Comparison of ENCODE assay signal across 35 mouse cellular contexts in genomic region chr8:111686881-111687280, GRCm38 (mm10). TPM values are rescaled to one million over a fixed set of nuclear protein-coding genes. Genes with fewer than 3 reads are reported as not detected.
DNase-seq lines count a peak whose midpoint lies in the region; ATAC-seq and TF ChIP-seq lines count a peak whose summit lies in the region.
"Had no signal": no experiment of that assay in that cellular context is flagged by ENCODE, and none has a peak within 500 bp of the region (broad histone marks: within the 10 kb centered on the region; RNA-seq: fewer than 3 reads in every experiment).

No protein-coding gene starts in this region.

- no peak overlapping the region for H3K9ac ChIP-seq in intestine, embryonic 15.5 days
- no peak overlapping the region for H3K9ac ChIP-seq in intestine, postnatal 0 days (ENCODE audit: low read depth, low read length)
- H3K9ac ChIP-seq in stomach, embryonic 16.5 days (ENCODE audit: low read length): no peak overlapping the region
- H3K9ac ChIP-seq: forebrain, embryonic 12.5 days; forebrain, postnatal 0 days; hindbrain, embryonic 13.5 days; limb, embryonic 12.5 days; liver, postnatal 0 days had no signal

- H3K27me3 ChIP-seq in intestine, embryonic 15.5 days (replicated peaks): no peaks in the 10 kb centered on the region
- H3K27me3 ChIP-seq in intestine, postnatal 0 days (replicated peaks; ENCODE audit: control insufficient read depth, insufficient read depth, low read length): no peaks in the 10 kb centered on the region
- H3K27me3 ChIP-seq in E14TG2a.4 (ENCODE audit: insufficient read depth, low read length): no peaks in the 10 kb centered on the region
- no peaks in the 10 kb centered on the region for H3K27me3 ChIP-seq in stomach, embryonic 16.5 days (ENCODE audit: control insufficient read depth, insufficient read depth, low read length)
- H3K27me3 ChIP-seq: forebrain, embryonic 12.5 days; hindbrain, embryonic 13.5 days; limb, embryonic 12.5 days had no signal

- WGBS in intestine, embryonic 15.5 days: 78% methylated on average over 13 of the region's 13 CpGs
- WGBS in intestine, postnatal 0 days: 74% methylated on average over 13 of the region's 13 CpGs
- WGBS in stomach, embryonic 16.5 days: 75% methylated on average over 13 of the region's 13 CpGs

- peak; percentile 81 for DNase-seq in R1 (ENCODE audit: low read depth, low spot score)
- no peak for DNase-seq in frontal cortex, postnatal 14 days (ENCODE audit: low spot score in 2 of 2)
- no peak for DNase-seq in cerebellum, postnatal 4 days (ENCODE audit: low spot score in 2 of 2)
- DNase-seq: adrenal gland, adult 8-10 months; cerebellum, adult 11 months; cerebellum, adult 9-10 months; cerebellum, postnatal 36 days; embryo, embryonic 11 days; forebrain, postnatal 0 days; gastrocnemius, postnatal 25 days; heart, adult 11 months; heart, postnatal 4 days; kidney, adult 18-20 months; kidney, postnatal 10 days; layer of hippocampus, adult 9-11 months; liver, postnatal 0 days; lung, postnatal 36 days; right cerebral cortex, postnatal 4 days; thymus, adult 2 months; thymus, postnatal 36 days had no signal

- no peaks in the 10 kb centered on the region for H3K9me3 ChIP-seq in intestine, embryonic 15.5 days
- H3K9me3 ChIP-seq in intestine, postnatal 0 days (ENCODE audit: control insufficient read depth): no peaks in the 10 kb centered on the region
- H3K9me3 ChIP-seq in E14TG2a.4 (ENCODE audit: low read length): peaks cover 12% of the 10 kb centered on the region
- H3K9me3 ChIP-seq in stomach, embryonic 16.5 days (replicated peaks; ENCODE audit: control insufficient read depth, low read length): no peaks in the 10 kb centered on the region
- H3K9me3 ChIP-seq: forebrain, embryonic 12.5 days; heart, embryonic 10.5 days; hindbrain, embryonic 13.5 days; limb, embryonic 12.5 days had no signal

- no peaks in the 10 kb centered on the region for H3K36me3 ChIP-seq in intestine, embryonic 15.5 days
- H3K36me3 ChIP-seq in intestine, postnatal 0 days (ENCODE audit: control insufficient read depth, insufficient read depth): no peaks in the 10 kb centered on the region
- H3K36me3 ChIP-seq in E14TG2a.4 (ENCODE audit: insufficient read depth, low read length): no peaks in the 10 kb centered on the region
- H3K36me3 ChIP-seq in stomach, embryonic 16.5 days (ENCODE audit: control insufficient read depth, insufficient read depth, low read length): no peaks in the 10 kb centered on the region
- H3K36me3 ChIP-seq: forebrain, embryonic 12.5 days; heart, embryonic 10.5 days; hindbrain, embryonic 13.5 days; limb, embryonic 12.5 days had no signal

- no peak overlapping the region for H3K27ac ChIP-seq in intestine, embryonic 15.5 days
- H3K27ac ChIP-seq in intestine, postnatal 0 days (ENCODE audit: low read depth, low read length): no peak overlapping the region
- H3K27ac ChIP-seq in stomach, embryonic 16.5 days (ENCODE audit: low read length): no peak overlapping the region
- H3K27ac ChIP-seq: forebrain, embryonic 12.5 days; heart, embryonic 10.5 days; hindbrain, embryonic 13.5 days; limb, embryonic 12.5 days had no signal

- peak; percentile 32 for ATAC-seq in intestine, embryonic 15.5 days
- ATAC-seq in intestine, postnatal 0 days: no peak; the same call in 1 of the 2 replicates
- peak; percentile 49 for ATAC-seq in stomach, embryonic 16.5 days (ENCODE audit: insufficient read depth, low FRiP score)
- ATAC-seq: forebrain, postnatal 0 days; liver, postnatal 0 days; midbrain, embryonic 16.5 days had no signal

- no peaks in the 10 kb centered on the region for H3K4me1 ChIP-seq in intestine, embryonic 15.5 days (replicated peaks)
- no peaks in the 10 kb centered on the region for H3K4me1 ChIP-seq in intestine, postnatal 0 days (replicated peaks; ENCODE audit: control insufficient read depth, insufficient read depth, low read length)
- H3K4me1 ChIP-seq in E14TG2a.4 (replicated peaks; ENCODE audit: low read depth, low read length): peaks cover 17% of the 10 kb centered on the region
- no peaks in the 10 kb centered on the region for H3K4me1 ChIP-seq in stomach, embryonic 16.5 days (ENCODE audit: control insufficient read depth, insufficient read depth, low read length)
- H3K4me1 ChIP-seq: forebrain, embryonic 12.5 days; heart, embryonic 10.5 days; hindbrain, embryonic 13.5 days; limb, embryonic 12.5 days had no signal

- no peak overlapping the region for H3K4me3 ChIP-seq in intestine, embryonic 15.5 days (replicated peaks)
- no peak overlapping the region for H3K4me3 ChIP-seq in intestine, postnatal 0 days (ENCODE audit: low read depth, low read length)
- peak overlapping the region; percentile 53 for H3K4me3 ChIP-seq in E14TG2a.4 (replicated peaks; ENCODE audit: low read length)
- no peak overlapping the region for H3K4me3 ChIP-seq in stomach, embryonic 16.5 days (replicated peaks; ENCODE audit: low read length)
- H3K4me3 ChIP-seq: erythroblast, embryonic 14.5 days; forebrain, embryonic 12.5 days; heart, embryonic 10.5 days; hindbrain, embryonic 13.5 days; limb, embryonic 12.5 days had no signal

- H3K4me2 ChIP-seq in intestine, embryonic 15.5 days (replicated peaks): no peak overlapping the region
- H3K4me2 ChIP-seq in intestine, postnatal 0 days (replicated peaks; ENCODE audit: low read depth): no peak overlapping the region
- H3K4me2 ChIP-seq in stomach, embryonic 16.5 days (ENCODE audit: low read depth, low read length): no peak overlapping the region
- H3K4me2 ChIP-seq: forebrain, embryonic 12.5 days; hindbrain, embryonic 13.5 days; limb, embryonic 12.5 days; liver, embryonic 11.5 days; midbrain, embryonic 11.5 days had no signal

- TF ChIP-seq CTCF in intestine, postnatal 0 days (IDR thresholded peaks at IDR 0.05; ENCODE audit: low read depth): no peak
- TF ChIP-seq CTCF in E14TG2a.4 (conservative IDR thresholded peaks at IDR 0.05; ENCODE audit: low read length): no peak

RNA-seq across cellular contexts. Expression of gene Ctrb1, which starts 3.9 kb away (rescaled TPM):
- polyA plus RNA-seq in intestine, embryonic 15.5 days (2015; fragmentation: Nextera tagmentation; extraction: Ambion mirVana): 1,145 and 3,143 TPM in 2 replicates
- 75.8 and 118 TPM in 2 replicates for polyA plus RNA-seq in intestine, postnatal 0 days (2015; fragmentation: Nextera tagmentation; extraction: Ambion mirVana)
- 3,395 and 3,754 TPM in 2 replicates for polyA plus RNA-seq in stomach, embryonic 16.5 days (2015; fragmentation: Nextera tagmentation; extraction: Ambion mirVana)
- polyA plus RNA-seq: embryonic facial prominence, embryonic 14.5 days; erythroblast, embryonic 14.5 days; forebrain, embryonic 12.5 days; forebrain, postnatal 0 days; heart, embryonic 10.5 days; hindbrain, embryonic 13.5 days; limb, embryonic 12.5 days; liver, embryonic 11.5 days; lung, embryonic 16.5 days; midbrain, embryonic 11.5 days; midbrain, embryonic 16.5 days; neural tube, embryonic 11.5 days had no signal

RNA-seq across cellular contexts. Expression of gene Zfp1, which starts 43.7 kb away (rescaled TPM):
- polyA plus RNA-seq in intestine, embryonic 15.5 days (2015; fragmentation: Nextera tagmentation; extraction: Ambion mirVana): 14.9 and 15.7 TPM in 2 replicates
- polyA plus RNA-seq in intestine, postnatal 0 days (2015; fragmentation: Nextera tagmentation; extraction: Ambion mirVana): 6.9 and 7.8 TPM in 2 replicates
- 19.3 TPM in 2 replicates for polyA plus RNA-seq in stomach, embryonic 16.5 days (2015; fragmentation: Nextera tagmentation; extraction: Ambion mirVana)

RNA-seq across cellular contexts. Expression of gene Ldhd, which starts 56.7 kb away (rescaled TPM):
- 1.6 and 1.8 TPM in 2 replicates for polyA plus RNA-seq in intestine, embryonic 15.5 days (2015; fragmentation: Nextera tagmentation; extraction: Ambion mirVana)
- polyA plus RNA-seq in intestine, postnatal 0 days (2015; fragmentation: Nextera tagmentation; extraction: Ambion mirVana): 5.8 and 6.5 TPM in 2 replicates
- polyA plus RNA-seq in stomach, embryonic 16.5 days (2015; fragmentation: Nextera tagmentation; extraction: Ambion mirVana): 2.9 and 3.4 TPM in 2 replicates
- polyA plus RNA-seq: erythroblast, embryonic 14.5 days had no signal

RNA-seq across cellular contexts. Expression of gene Bcar1, which starts 56.7 kb away (rescaled TPM):
- polyA plus RNA-seq in intestine, embryonic 15.5 days (2015; fragmentation: Nextera tagmentation; extraction: Ambion mirVana): 40.8 and 44.2 TPM in 2 replicates
- 38.8 and 41.1 TPM in 2 replicates for polyA plus RNA-seq in intestine, postnatal 0 days (2015; fragmentation: Nextera tagmentation; extraction: Ambion mirVana)
- polyA plus RNA-seq in stomach, embryonic 16.5 days (2015; fragmentation: Nextera tagmentation; extraction: Ambion mirVana): 38.5 and 44.6 TPM in 2 replicates
